8 mouse cellular contexts compared by ENCODE assay signal in the genomic region with DNA sequence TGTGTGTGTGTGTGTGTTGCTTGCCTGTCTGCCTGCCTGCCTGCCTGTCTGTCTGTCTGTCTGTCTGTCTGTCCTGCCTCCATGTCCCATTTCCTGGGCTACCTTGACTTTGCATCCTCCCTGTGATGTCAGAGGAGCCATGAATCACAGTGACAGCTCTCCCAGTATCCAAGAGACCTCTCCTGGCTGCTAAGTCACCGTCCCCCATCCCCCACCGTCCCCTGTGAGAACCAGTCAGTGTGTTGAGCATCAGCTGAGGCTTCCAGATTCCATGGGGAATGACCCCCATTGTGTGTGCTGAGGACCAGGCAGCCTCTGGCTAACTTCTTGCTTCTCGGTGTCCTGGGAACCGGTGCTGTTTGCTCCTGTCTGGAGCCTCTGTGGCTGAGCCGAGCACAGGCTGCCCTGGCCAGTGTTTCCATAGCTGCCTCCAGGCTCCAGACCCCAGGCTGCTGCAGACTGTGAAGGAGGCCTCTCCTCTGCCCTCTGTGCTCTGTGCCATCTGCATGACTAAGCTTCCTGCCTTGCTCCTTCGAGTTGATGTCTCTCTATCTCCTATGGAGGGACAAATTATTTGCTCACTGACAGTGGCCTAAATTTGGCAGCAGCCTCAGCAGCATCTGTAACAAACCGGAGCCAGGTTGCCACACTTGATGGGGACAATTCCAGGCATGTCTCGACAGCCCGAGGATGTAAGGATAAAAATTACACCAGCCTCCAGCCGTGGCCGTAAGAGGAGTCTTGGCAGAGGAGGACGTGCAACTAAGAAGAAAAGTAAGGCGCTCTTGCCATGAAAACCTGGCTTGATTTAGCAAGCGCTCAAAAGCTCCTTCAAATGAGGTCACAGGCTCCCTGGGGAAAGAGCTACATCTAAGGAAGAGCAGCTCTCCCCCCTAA.
DNase-seq lines count a peak whose midpoint lies in the region; ATAC-seq and TF ChIP-seq lines count a peak whose summit lies in the region.

No protein-coding gene starts in this region.

- H3K27me3 ChIP-seq in cerebellum, adult 2 months (ENCODE audit: control insufficient read depth, insufficient read depth, low read length): no peaks in the 10 kb centered on the region
- H3K27me3 ChIP-seq in limb, embryonic 12.5 days: no peaks in the 10 kb centered on the region
- no peaks in the 10 kb centered on the region for H3K27me3 ChIP-seq in kidney, adult 2 months (replicated peaks; ENCODE audit: control insufficient read depth, insufficient read depth, low read length)

- TF ChIP-seq POLR2A in cerebellum, adult 2 months (IDR thresholded peaks at IDR 0.05; ENCODE audit: borderline replicate concordance, insufficient read depth, low read length): no peak
- no peak for TF ChIP-seq POLR2A in kidney, adult 2 months (IDR thresholded peaks at IDR 0.05; ENCODE audit: low read depth, low read length)

- H3K9ac ChIP-seq in limb, embryonic 12.5 days (replicated peaks): no peak overlapping the region

- H3K4me1 ChIP-seq in cerebellum, adult 2 months (ENCODE audit: control insufficient read depth, insufficient read depth, low read length): peaks cover 4% of the 10 kb centered on the region; the same call in 1 of the 2 replicates
- peaks cover 40% of the 10 kb centered on the region for H3K4me1 ChIP-seq in limb, embryonic 12.5 days (replicated peaks)
- no peaks in the 10 kb centered on the region for H3K4me1 ChIP-seq in kidney, adult 2 months (ENCODE audit: control insufficient read depth, insufficient read depth, low read length)

- H3K4me3 ChIP-seq in cerebellum, adult 2 months (replicated peaks; ENCODE audit: insufficient read depth, low read depth, low read length): no peak overlapping the region
- H3K4me3 ChIP-seq in limb, embryonic 12.5 days (replicated peaks): no peak overlapping the region
- H3K4me3 ChIP-seq in kidney, adult 2 months (ENCODE audit: insufficient read depth, low read depth, low read length): no peak overlapping the region

- no peak for TF ChIP-seq CTCF in cerebellum, adult 2 months (IDR thresholded peaks at IDR 0.05; ENCODE audit: borderline replicate concordance, insufficient read depth, low read depth, low read length)
- no peak for TF ChIP-seq CTCF in kidney, adult 2 months (conservative IDR thresholded peaks at IDR 0.05; ENCODE audit: insufficient read depth, insufficient read length, low read depth, low read length)

- ATAC-seq in limb, embryonic 12.5 days (ENCODE audit: insufficient number of reproducible peaks, insufficient read depth, low FRiP score, low TSS enrichment, low read depth): no peak

- H3K36me3 ChIP-seq in limb, embryonic 12.5 days: no peaks in the 10 kb centered on the region
- H3K36me3 ChIP-seq in kidney, adult 2 months (ENCODE audit: control insufficient read depth, insufficient read depth, low read length): no peaks in the 10 kb centered on the region

- no peak overlapping the region for H3K4me2 ChIP-seq in limb, embryonic 12.5 days

- no peaks in the 10 kb centered on the region for H3K9me3 ChIP-seq in limb, embryonic 12.5 days

- H3K27ac ChIP-seq in cerebellum, adult 2 months (ENCODE audit: insufficient read depth, low read length): peak overlapping the region; percentile 24; the same call in 1 of the 2 replicates
- 0 out of 2 replicates have a peak overlapping the region, but pooled peaks have one; percentile 42 for H3K27ac ChIP-seq in limb, embryonic 12.5 days
- H3K27ac ChIP-seq in kidney, adult 2 months (ENCODE audit: insufficient read depth, low read depth, low read length): no peak overlapping the region

- DNase-seq in cerebellum, adult 2 months: peak; percentile 10 to 21
- DNase-seq in cerebellum, adult 11 months: no peak
- DNase-seq in MN1 (ENCODE audit: low spot score): peak; percentile 73
- DNase-seq in heart, adult 9 months (ENCODE audit: low spot score in 2 of 2): peak; percentile 34 to 71
- DNase-seq in liver: no peak
- no peak for DNase-seq in kidney, postnatal 10 days
- no peak for DNase-seq in kidney, adult 2 months

- 21% methylated on average over 14 of the region's 14 CpGs for WGBS in cerebellum, adult 2 months
- 44% methylated on average over 14 of the region's 14 CpGs for WGBS in limb, embryonic 12.5 days
- WGBS in kidney, adult 2 months: 66% methylated on average over 14 of the region's 14 CpGs

Comparison
In these comparisons a context has a peak if more than half of its experiments do, and no peak if none do; other contexts are left out.
1. DNase-seq: peak in cerebellum, adult 2 months (2 of 2), MN1 (single experiment) and heart, adult 9 months (2 of 2); none in cerebellum, adult 11 months (single experiment), liver (single experiment), kidney, postnatal 10 days (single experiment) and kidney, adult 2 months (single experiment).